ENCODE assay signal across 8 mouse cellular contexts in genomic region chr9:66144248-66144647, GRCm38 (mm10). TPM values are rescaled to one million over a fixed set of nuclear protein-coding genes. Genes with fewer than 3 reads are reported as not detected.
DNase-seq lines count a peak whose midpoint lies in the region; ATAC-seq lines count a peak whose summit lies in the region.

No protein-coding gene starts in this region.

- DNase-seq in cerebellum, adult 11 months = peak; percentile 68
- DNase-seq in embryo, embryonic 10 days (ENCODE audit: low spot score) = peak; percentile 92
- peak; percentile 63 to 76 for DNase-seq in heart, postnatal 14 days
- peak; percentile 69 to 84 for DNase-seq in layer of hippocampus, postnatal 14 days (ENCODE audit: low spot score in 2 of 2)
- DNase-seq in spleen, adult 12 weeks (ENCODE audit: low spot score) = peak; percentile 35

- intact Hi-C loops in heart, postnatal 14 days (cut with DNase I) = loop anchor here (10.0 kb wide), 1 partner anchor 641 kb away; no protein-coding TSS in a partner anchor

- ATAC-seq in cerebellum, adult (ENCODE audit: insufficient number of reproducible peaks, low FRiP score, low TSS enrichment) = no peak
- peak; percentile 32 for ATAC-seq in activated CD4-positive, CD25-positive, alpha-beta regulatory T cell, adult 4 months
- peak; percentile 48; the same call in 1 of the 2 replicates for ATAC-seq in megakaryocyte-erythroid progenitor cell, adult 5-6 weeks (replicated peaks; ENCODE audit: low FRiP score, low TSS enrichment, poor library complexity, severe bottlenecking)

RNA-seq across cellular contexts. Expression of gene Dapk2, which starts 13.8 kb away (rescaled TPM):
- polyA plus RNA-seq in activated CD4-positive, CD25-positive, alpha-beta regulatory T cell, adult 4 months (2017; shearing (Covaris generic)) = 1 to 10 TPM in 1 of 2 experiments, under 1 TPM in 1; 0.82 to 2.6 TPM
- total RNA-seq in heart, postnatal 14 days (2021) = 1 to 10 TPM; 6.0 to 6.5 TPM
- total RNA-seq in layer of hippocampus, postnatal 14 days (2021) = 1 to 10 TPM in 1 of 2 experiments, under 1 TPM in 1; 0.71 to 1.1 TPM
- 9.2 and 11.0 TPM in 2 replicates for total RNA-seq in megakaryocyte-erythroid progenitor cell, adult 5-6 weeks (2014; fragmentation: Nextera tagmentation)
- total RNA-seq in megakaryocyte-erythroid progenitor cell, adult 5-6 weeks (2017) = 5.2 and 10.3 TPM in 2 replicates

RNA-seq across cellular contexts. Expression of gene Ciao2a, which starts 17.8 kb away (rescaled TPM):
- 100 to 1,000 TPM; 180 to 193 TPM for polyA plus RNA-seq in activated CD4-positive, CD25-positive, alpha-beta regulatory T cell, adult 4 months (2017; shearing (Covaris generic))
- total RNA-seq in heart, postnatal 14 days (2021) = 10 to 100 TPM; 59.4 to 69.3 TPM
- 10 to 100 TPM; 25.7 to 26.2 TPM for total RNA-seq in layer of hippocampus, postnatal 14 days (2021)
- 167 and 182 TPM in 2 replicates for total RNA-seq in megakaryocyte-erythroid progenitor cell, adult 5-6 weeks (2014; fragmentation: Nextera tagmentation)
- total RNA-seq in megakaryocyte-erythroid progenitor cell, adult 5-6 weeks (2017) = 165 and 169 TPM in 2 replicates

RNA-seq across cellular contexts. Expression of gene Snx1, which starts 17.9 kb away (rescaled TPM):
- 10 to 100 TPM; 71.4 to 82.3 TPM for polyA plus RNA-seq in activated CD4-positive, CD25-positive, alpha-beta regulatory T cell, adult 4 months (2017; shearing (Covaris generic))
- total RNA-seq in heart, postnatal 14 days (2021) = 10 to 100 TPM; 34.1 to 34.4 TPM
- total RNA-seq in layer of hippocampus, postnatal 14 days (2021) = 10 to 100 TPM; 68.5 to 70.6 TPM
- 99.7 and 107 TPM in 2 replicates for total RNA-seq in megakaryocyte-erythroid progenitor cell, adult 5-6 weeks (2014; fragmentation: Nextera tagmentation)
- 114 and 128 TPM in 2 replicates for total RNA-seq in megakaryocyte-erythroid progenitor cell, adult 5-6 weeks (2017)

Comparison
In these comparisons a context has a peak if more than half of its experiments do, and no peak if none do; other contexts are left out.
1. DNase-seq: peak in every context shown above with its lines; median percentile 92 in embryo, embryonic 10 days; 76 in layer of hippocampus, postnatal 14 days; 70 in heart, postnatal 14 days; 68 in cerebellum, adult 11 months; 35 in spleen, adult 12 weeks.